Mouse (Mus musculus): ENCODE data around the gene Fzd7. TPM values are rescaled to one million over a fixed set of nuclear protein-coding genes. Genes with fewer than 3 reads are reported as not detected.
A peak's percentile ranks its signal among the peaks of the same experiment; 100 is the strongest.

The Fzd7 gene
- total RNA-seq, 2 experiments from 2014 or later = 17.3 to 24.8 TPM

DNA sequence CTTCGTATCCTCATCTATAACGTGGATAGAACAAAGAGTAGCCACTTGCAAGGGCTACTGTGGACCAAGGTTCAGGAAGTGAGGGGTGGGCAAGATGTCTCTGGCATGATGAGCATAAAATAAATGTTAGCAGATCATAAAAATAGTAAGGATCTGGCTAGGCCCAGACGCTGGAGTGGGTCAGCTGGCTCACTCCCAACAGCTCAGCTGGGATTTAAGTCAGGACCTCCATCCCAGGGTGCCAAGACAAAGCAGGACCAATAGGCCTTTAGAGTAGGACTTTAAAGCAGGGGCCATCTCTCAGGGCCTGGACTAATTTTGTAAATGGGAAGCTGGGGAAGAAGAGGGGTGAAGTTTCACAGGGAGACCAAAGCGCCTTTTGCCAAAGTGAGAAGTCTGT, 11.5 kb upstream of the Fzd7 start:
- DNase-seq = no peak

- DNase-seq = no peak
Measured at GRCm38 (mm10) chr1:59472368-59473180, 9.7 kb upstream of the Fzd7 start.

- DNase-seq = no peak
Measured at GRCm38 (mm10) chr1:59473181-59473555, 9.1 kb upstream of the Fzd7 start.

DNA sequence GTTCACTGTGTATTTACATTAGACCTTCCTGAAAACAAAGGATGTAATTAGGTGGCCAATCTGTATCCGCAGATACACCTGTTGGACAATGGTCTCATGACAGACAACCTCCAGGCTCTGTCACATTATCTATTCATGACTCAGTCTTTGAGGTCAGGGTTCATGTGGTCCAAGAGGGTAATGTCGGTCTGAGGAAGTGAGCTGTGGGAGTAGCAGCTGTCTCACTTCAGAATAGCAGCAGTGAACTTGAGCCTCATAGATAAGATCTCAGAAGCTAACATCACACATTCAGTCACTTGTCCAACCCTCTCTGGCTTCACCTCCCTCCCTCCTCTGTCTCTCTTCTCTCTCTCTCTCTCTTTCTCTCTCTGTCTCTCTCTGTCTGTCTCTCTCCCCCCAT, 6.6 kb upstream of the Fzd7 start:
- DNase-seq = no peak

- no peak for DNase-seq
Measured at GRCm38 (mm10) chr1:59478911-59479310, 3.3 kb upstream of the Fzd7 start.

DNA sequence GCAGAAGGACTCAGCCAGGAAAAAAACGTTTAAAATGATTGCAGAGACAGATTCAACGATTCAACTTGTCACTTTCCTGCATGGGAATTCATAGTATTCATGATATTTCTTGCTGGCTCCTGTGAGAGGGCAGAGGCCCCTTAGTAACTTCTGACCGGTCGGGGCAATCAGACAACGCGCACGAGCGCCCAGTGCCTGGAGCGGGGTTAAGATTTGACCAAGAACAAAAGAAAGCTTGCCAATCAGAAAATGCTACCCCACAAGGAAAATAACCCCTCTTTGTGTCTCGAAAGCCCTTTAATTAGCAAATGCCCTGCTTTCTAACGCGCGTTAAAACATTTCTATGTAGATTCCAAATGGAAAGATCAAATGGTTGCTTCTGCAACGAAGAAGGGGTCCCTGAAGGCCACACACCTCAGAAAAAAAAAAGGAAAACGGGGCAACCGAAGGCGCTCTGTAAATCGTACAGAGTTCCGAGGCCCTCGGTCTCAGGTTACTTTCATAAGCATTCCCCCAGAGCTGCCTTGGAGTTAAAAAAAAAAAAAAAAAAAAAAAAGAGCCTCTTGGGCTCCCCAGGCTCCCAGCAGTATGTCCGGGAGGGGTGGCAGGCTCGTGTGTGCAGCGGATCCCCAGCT, 1.3 kb upstream of the Fzd7 start:
- no peak for DNase-seq

DNA sequence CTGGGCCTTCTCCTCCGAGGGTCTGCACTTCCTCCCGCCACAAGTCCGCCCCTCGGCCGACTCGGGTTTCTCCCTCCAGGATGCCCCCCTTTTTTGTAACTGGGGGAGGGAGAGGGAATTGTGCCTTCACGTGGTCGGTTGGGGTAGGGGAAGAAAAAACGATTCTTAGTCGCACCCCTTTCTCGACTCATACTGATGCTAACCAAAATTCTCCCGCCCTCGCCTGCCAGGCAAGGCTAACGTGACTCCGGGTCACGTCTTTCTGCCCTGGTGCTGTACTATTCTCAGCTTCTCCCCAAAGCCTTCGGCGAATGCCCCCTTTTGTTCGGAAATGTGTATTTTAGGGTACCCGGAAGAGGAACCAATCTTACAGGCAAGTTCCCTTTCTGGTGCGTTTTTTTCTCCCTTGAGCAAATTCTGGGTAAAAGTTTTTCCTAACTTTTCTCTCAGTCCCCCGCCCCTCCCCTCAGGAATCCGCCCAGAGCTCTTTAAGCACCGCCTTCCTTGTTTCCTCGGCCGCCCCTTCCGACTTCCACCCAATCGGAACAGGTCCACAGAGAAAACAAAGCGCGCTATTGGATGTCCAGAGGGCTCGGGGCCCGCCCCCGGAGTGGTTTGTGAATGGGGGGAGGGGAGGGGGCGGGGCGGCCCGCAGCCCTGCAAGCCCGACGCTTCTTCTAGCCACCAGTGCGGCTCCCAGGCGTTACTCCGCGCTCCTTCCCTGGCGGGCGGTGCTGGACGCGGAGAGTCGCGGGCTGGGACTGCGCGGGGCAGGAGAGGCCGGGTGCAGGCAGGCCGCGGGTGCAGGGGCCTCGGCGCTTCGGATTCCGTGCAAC, 550 bp upstream of the Fzd7 start:
- DNase-seq = peak; percentile 96

DNA sequence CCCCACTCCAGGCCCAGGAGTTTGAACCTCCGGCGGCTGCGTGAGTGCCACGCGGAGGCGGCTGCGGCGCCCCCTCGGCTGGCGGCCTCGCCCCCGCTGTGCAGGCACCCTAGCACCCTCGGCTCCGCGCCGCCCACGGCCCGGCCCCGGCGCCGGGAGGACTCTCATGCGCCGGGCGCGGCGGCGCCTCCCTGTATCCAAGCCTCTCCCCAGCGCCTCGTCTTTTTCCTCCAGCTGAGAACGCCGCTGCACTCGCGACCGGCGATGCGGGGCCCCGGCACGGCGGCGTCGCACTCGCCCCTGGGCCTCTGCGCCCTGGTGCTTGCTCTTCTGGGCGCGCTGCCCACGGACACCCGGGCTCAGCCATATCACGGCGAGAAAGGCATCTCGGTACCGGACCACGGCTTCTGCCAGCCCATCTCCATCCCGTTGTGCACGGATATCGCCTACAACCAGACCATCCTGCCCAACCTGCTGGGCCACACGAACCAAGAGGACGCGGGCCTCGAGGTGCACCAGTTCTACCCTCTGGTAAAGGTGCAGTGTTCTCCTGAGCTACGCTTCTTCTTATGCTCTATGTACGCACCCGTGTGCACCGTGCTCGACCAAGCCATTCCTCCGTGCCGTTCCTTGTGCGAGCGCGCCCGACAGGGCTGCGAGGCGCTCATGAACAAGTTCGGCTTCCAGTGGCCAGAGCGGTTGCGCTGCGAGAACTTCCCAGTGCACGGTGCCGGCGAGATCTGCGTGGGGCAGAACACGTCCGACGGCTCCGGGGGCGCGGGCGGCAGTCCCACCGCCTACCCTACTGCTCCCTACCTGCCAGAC, 684 bp downstream of the Fzd7 start:
- peak; percentile 70 for DNase-seq

DNA sequence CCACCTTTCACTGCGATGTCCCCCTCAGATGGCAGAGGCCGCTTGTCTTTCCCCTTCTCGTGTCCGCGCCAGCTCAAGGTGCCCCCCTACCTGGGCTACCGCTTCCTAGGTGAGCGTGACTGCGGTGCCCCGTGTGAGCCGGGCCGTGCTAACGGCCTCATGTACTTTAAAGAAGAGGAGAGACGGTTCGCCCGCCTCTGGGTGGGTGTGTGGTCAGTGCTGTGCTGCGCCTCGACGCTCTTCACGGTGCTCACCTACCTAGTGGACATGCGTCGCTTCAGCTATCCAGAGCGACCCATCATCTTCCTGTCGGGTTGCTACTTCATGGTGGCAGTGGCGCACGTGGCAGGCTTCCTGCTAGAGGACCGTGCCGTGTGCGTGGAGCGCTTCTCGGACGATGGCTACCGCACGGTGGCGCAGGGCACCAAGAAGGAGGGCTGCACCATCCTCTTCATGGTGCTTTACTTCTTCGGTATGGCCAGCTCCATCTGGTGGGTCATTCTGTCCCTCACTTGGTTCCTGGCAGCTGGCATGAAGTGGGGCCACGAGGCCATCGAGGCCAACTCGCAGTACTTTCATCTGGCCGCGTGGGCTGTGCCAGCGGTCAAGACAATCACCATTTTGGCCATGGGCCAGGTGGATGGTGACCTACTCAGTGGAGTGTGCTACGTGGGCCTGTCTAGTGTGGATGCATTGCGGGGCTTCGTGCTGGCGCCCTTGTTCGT, 1.5 kb downstream of the Fzd7 start:
- peak; percentile 77 for DNase-seq

GRCm38 (mm10) chr1:59484314-59484713, 2.1 kb downstream of the Fzd7 start:
- no peak for DNase-seq

- DNase-seq = no peak
Measured at GRCm38 (mm10) chr1:59484791-59485785, 2.9 kb downstream of the Fzd7 start.

DNA sequence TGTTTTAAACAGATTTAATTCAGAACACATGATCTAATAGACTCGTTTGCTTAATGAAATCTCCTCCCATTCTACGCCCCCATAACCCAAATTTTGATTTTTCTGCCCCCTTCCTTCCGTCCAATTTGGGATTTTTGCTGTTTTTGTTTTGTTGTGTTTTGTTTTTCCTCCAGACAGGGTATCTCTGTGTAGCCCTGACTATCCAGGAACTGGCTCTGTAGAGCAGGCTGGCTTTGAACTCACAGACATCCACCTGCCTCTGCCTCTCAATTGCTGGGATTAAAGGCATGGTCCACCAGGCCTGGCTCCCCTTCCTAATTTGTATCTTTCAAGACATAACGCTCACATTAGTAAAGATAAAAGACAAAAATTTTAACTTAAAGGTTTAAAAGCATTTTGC, 3.6 kb downstream of the Fzd7 start:
- no peak for DNase-seq

DNA sequence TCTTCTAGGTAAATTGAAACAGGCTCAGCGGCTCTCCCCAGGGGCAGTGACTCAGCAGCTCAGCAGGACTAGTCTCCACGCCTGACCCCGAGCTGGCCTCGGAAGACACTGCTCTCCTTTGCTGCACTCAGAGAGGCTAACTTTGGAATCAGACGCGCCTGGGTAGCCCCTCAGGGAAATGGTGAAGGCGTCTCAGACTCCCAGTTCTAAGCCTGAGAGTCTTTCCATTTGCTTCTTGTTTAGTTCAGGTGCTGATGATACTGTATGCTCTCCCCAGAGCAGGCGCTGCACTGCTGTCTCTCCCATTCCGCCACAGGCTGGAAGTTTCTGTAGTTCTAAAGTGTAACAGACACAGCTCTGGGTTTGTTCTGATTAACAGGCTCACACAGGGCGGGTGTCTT, 5.4 kb downstream of the Fzd7 start:
- DNase-seq = peak; percentile 74

GRCm38 (mm10) chr1:59488481-59488880, 6.3 kb downstream of the Fzd7 start:
- DNase-seq = no peak

GRCm38 (mm10) chr1:59488991-59489390, 6.8 kb downstream of the Fzd7 start:
- no peak for DNase-seq

- DNase-seq = no peak
Measured at GRCm38 (mm10) chr1:59491517-59491916, 9.3 kb downstream of the Fzd7 start.

- no peak for DNase-seq
Measured at GRCm38 (mm10) chr1:59492432-59492831, 10.2 kb downstream of the Fzd7 start.

DNA sequence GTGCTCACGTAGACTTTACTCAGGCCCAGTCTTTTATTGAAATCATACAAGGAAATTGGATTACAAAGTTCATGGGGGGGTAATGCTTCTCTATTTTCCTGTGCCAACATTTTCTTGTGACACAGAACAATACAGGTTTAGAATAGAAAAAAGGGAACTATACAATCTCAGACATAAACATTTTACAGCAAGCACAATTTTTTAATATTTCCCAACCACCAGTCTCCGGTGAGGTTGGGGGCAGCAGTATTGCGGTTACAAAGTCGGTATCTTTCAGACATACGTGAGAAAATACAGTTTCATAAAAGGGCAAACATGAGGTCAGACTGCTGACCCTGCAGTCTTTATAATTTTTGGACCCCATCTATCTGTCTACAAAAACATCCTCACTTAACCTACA, 13.7 kb downstream of the Fzd7 start:
- no peak for DNase-seq

DNA sequence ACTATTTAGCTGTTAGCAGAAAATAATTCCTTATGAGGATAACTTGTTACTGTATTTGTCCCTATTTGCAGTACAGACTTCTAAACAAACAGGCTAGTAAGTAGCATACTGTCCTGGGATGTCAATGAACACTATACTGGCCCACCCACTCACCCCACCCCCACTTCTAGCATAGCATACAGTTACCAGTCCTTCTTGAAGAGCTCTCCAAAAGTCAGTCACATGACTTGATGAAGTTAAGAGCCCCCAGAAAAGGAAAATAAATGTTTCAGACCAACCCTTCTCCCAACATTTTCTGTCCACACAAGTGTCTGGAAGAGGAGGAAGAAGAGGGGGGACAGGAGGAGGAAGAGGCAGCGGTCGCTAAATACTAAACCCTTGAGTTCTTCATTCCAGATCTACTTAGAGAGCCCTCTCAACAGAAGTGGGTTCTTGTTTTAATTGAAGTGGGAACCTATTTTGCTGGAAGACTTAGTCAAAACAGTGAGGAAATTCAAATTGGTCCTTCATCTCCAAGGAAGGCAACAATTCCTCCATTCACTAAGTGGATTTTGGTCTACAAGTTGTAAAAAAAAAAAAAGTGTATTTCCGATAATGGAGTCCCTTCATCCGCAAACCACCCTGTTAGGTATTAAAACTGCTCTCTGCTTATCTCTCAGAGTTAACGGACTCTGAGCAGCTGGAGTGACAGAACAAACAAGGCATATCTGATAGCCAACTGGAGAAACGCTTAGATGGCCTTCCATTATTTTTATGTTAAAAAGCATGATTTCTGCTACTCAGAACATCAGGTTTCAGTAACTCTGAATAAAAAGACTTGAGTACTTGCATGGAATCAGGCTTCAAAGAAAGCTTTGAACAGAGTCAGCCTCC, 15.8 kb downstream of the Fzd7 start:
- no peak for DNase-seq

Measured in gastrocnemius, postnatal 25 days (tissue).